Mouse (Mus musculus): ENCODE results near the gene Bud23. TPM values are rescaled to one million over a fixed set of nuclear protein-coding genes. Genes with fewer than 3 reads are reported as not detected.
"Not testable (repeated sequence)": the region's sequence is repeated elsewhere in the genome, so short reads cannot be mapped to it uniquely, and the experiment has no call there.

Bud23 gene
- polyA plus RNA-seq (2016; fragmentation: Nextera tagmentation; extraction: Ambion mirVana), result 145 and 154 TPM in 2 replicates

DNA sequence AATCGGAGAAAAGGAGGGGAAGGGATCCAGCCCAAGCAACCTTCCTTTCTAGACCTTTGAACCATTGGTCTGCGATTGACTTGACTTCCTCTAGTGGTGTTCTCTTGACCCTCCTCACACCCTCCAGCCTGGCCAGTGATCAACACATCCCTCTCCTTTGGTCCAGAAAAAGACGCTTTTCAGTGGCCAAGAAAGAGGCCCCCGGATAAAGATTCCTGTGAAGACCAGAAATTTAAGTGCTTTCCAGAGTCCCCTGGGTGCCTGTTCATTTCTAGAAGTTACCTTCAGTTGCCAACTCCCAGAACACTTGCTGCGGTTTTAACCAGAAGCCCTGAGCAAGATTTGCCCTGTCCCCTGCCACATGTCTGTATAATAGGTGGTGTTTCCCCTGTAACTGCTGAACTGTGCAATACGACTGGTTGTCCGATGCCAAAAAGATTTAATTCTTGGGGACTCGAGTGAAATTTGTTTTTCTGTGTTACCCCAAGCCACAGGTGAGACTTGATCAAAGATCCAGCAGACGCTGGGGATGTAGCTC, at the start of gene Bud23:
Bud23 (minus strand) TSS at position 51 of the 538 bp plus-strand sequence.
- H3K27ac ChIP-seq, result peak within 1 kb of the TSS; percentile 60; the same call in 1 of the 2 replicates

DNA sequence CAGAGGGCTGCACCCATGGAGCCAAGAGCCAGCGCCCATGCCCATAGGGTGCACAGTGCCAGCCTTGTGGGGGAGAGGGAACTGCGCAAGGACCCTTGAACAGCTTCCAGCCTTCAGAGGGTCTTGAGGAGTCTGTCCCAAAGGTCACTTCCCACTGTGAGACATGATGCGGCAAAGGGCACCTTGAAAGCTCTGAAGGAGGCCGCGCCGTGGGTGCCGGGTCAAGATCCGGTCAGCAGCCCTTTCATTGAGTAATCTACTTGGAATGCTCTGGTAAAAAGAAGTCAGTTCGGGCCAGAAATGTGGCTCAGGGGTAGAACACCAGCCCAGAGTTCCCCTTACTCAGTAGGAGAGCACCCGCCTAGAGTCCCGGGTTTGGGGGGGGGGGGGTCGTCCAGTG, 49.0 kb upstream of the Bud23 start:
- ATAC-seq (ENCODE audit: insufficient number of reproducible peaks, insufficient read depth, low FRiP score, low TSS enrichment), result no peak
- Histone ChIP-seq H3K27ac (no peak overlapping the region), H3K4me1 (no peaks in the 10 kb centered on the region), H3K9me3 (no peaks in the 10 kb centered on the region), H3K4me2 (replicated peaks) (no peak overlapping the region), H3K27me3 (peaks cover 10% of the 10 kb centered on the region; the same call in 1 of the 2 replicates), H3K36me3 (no peaks in the 10 kb centered on the region), H3K9ac (no peak overlapping the region), H3K4me3 (no peak overlapping the region)
- WGBS, result 89% methylated on average over 12 of the region's 12 CpGs

More for the DNA sequence above, at the start of gene Bud23:
- peak within 1 kb of the TSS; percentile 93 for H3K4me2 ChIP-seq (replicated peaks)
- peak within 1 kb of the TSS; percentile 79 for H3K9ac ChIP-seq
- peaks cover 47% of the 10 kb centered on the region for H3K36me3 ChIP-seq
- not testable (repeated sequence) for H3K9me3 ChIP-seq; H3K27me3 ChIP-seq; ATAC-seq (ENCODE audit: insufficient number of reproducible peaks, insufficient read depth, low FRiP score, low TSS enrichment)
- peak within 1 kb of the TSS; percentile 94 for H3K4me3 ChIP-seq
- H3K4me1 ChIP-seq, result 0 out of 2 replicates have a peak, but pooled peaks cover 11% of the 10 kb centered on the region
- 80% methylated on average over 9 of the region's 9 CpGs for WGBS

DNA sequence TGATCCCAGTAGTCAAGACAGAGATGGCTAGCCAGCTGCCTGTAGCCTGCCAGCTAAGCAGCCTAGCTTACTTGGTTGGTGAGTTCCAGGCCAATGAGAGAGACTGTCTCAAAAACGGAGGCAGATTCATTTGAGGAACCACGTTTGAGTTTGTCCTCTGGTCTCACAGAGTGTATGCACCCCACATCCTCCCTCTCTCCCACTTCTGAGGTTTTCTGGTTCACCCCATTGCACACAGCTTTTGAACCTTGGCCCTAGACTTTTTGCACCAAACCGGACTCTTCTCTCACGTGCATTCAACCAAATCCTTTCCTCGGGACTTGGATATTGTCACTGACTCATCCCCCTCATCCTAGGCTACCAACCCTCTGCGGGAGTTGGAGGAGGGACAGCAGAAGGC, 45.2 kb upstream of the Bud23 start:
- Histone ChIP-seq H3K4me1 (peaks cover 13% of the 10 kb centered on the region), H3K4me2 (replicated peaks) (no peak overlapping the region), H3K9ac (no peak overlapping the region), H3K27me3 (peaks cover 43% of the 10 kb centered on the region), H3K4me3 (no peak overlapping the region), H3K36me3 (no peaks in the 10 kb centered on the region), H3K27ac (no peak overlapping the region), H3K9me3 (no peaks in the 10 kb centered on the region)
- 70% methylated on average over 6 of the region's 6 CpGs for WGBS
- ATAC-seq (ENCODE audit: insufficient number of reproducible peaks, insufficient read depth, low FRiP score, low TSS enrichment), result no peak

DNA sequence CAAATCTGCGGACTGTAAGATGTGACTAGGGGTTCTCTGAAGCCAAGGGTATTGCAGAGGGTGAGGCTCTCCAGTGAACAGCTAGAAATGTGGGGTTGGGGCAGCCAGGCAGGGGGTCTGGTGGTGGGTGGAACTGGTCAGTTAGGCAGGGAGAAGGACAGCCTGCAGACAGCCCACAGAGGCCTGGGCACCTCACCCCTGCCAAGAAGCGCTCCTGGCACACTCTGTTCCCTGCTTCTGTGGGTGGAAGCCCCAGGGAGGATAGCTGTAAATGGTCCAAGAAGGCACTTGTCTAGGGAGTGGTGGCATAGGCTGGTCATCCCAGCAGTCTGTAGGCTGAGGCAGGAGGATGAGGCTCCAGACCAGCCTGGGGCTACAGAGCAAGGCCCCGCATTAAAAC, 44.7 kb upstream of the Bud23 start:
- Histone ChIP-seq H3K27me3 (peaks cover 46% of the 10 kb centered on the region), H3K4me2 (replicated peaks) (no peak overlapping the region), H3K9ac (no peak overlapping the region), H3K9me3 (no peaks in the 10 kb centered on the region), H3K4me3 (no peak overlapping the region), H3K4me1 (peaks cover 13% of the 10 kb centered on the region), H3K36me3 (no peaks in the 10 kb centered on the region), H3K27ac (no peak overlapping the region)
- WGBS, result 88% methylated on average over 3 of the region's 3 CpGs
- no peak for ATAC-seq (ENCODE audit: insufficient number of reproducible peaks, insufficient read depth, low FRiP score, low TSS enrichment)

DNA sequence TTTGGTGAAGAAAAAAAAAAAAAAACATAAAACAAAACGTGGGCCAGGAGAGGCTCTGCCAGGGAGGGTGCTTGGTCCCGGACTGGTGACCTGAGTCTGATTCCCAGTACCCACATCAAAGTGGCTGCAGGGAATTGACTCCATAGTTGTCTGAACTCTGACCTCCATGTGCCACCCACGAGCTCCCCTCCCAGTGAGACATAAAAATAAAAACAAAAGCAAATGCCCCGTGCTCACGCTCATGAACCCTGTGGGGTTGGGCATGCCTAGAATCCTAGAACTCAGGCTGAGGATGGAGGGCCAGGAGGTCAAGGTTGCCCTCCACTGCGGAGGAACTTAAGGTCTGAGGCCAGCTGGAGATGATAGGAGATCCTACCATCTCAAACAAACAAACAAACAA, 44.3 kb upstream of the Bud23 start:
- ATAC-seq (ENCODE audit: insufficient number of reproducible peaks, insufficient read depth, low FRiP score, low TSS enrichment), result no peak
- no peak overlapping the region for H3K4me3 ChIP-seq
- H3K9me3 ChIP-seq, result no peaks in the 10 kb centered on the region
- peaks cover 46% of the 10 kb centered on the region for H3K27me3 ChIP-seq
- no peak overlapping the region for H3K4me2 ChIP-seq (replicated peaks)
- H3K9ac ChIP-seq, result no peak overlapping the region
- no peak overlapping the region for H3K27ac ChIP-seq
- H3K36me3 ChIP-seq, result no peaks in the 10 kb centered on the region
- 54% methylated on average over 6 of the region's 6 CpGs for WGBS
- H3K4me1 ChIP-seq, result peaks cover 13% of the 10 kb centered on the region

DNA sequence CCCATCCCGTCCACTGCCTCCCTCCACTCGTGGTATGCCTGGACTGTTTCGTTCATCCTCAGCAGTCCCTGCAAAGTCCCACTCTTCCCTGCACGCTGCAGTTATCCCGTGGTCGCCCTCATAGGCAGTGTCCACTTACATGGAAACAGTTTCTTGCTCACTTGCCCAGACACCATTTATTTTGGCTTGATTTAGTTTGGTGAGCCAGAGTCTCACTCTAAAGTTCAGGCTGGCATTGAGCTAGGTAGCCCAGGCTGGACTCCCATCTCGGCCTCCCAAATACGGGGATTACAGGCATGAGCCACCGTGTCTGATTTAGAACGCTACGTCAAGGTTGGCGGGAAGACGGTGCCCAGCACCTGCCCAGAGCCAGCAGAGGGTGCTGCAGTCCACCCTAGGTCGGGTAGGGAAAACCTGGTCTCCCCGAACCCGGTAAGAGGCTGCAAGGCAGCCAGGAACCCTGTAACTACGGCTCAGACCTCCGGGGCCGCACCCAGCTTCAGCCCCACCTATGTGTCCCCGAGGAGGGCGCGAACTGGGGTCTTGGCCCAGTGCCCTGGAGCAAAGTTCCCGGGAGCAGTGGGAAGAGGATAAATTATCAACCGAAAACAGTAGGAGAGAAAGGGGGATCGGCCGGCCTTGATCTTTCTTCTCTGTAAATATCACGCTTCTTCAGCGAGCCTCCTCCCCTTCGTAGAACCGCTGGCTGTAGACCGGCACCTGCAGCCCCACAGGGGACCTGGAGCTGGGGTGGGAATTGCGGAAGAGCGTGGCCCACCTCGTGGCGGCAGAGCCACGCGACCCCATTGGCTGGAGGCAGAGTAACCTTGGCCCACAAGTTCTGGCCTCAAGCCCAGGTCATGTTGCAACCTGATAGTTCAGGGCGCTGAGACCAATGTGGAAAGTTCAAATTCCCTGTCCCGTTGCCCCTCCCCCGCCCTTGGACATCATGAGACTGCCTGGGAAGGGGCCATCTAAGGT, 43.1 kb upstream of the Bud23 start:
- no peak overlapping the region for H3K9ac ChIP-seq
- WGBS, result 6% methylated on average over 40 of the region's 40 CpGs

DNA sequence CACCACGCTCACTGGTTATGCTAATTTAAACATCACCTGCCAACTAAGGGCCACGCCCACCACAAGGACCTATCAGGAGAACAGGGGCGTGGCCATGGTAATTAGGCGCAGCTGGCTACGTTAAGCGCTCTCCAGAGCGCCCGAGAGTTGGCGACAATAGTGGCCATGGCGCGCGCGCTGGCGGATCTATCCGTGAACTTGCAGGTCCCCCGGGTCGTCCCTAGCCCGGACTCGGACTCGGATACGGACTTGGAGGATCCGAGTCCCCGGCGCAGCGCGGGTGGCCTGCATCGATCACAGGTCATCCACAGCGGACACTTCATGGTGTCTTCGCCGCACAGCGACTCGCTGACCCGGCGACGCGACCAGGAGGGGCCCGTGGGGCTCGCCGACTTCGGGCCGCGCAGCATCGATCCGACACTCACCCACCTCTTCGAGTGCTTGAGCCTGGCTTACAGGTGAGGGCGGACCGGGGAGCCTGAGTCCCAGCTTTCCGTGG, 42.0 kb upstream of the Bud23 start:
- H3K4me3 ChIP-seq, result peak overlapping the region; percentile 53
- WGBS, result under 1% methylated on average over 48 of the region's 48 CpGs

More for the DNA sequence above, 43.1 kb upstream of the Bud23 start:
- ATAC-seq (ENCODE audit: insufficient number of reproducible peaks, insufficient read depth, low FRiP score, low TSS enrichment), result 0 out of 2 replicates have a peak, but pooled peaks have one; percentile 23
- H3K36me3 ChIP-seq, result no peaks in the 10 kb centered on the region
- peak overlapping the region; percentile 53 for H3K4me3 ChIP-seq
- H3K27me3 ChIP-seq, result peaks cover 43% of the 10 kb centered on the region
- no peaks in the 10 kb centered on the region for H3K9me3 ChIP-seq
- H3K4me1 ChIP-seq, result peaks cover 13% of the 10 kb centered on the region
- H3K4me2 ChIP-seq (replicated peaks), result peak overlapping the region; percentile 95
- H3K27ac ChIP-seq, result no peak overlapping the region

DNA sequence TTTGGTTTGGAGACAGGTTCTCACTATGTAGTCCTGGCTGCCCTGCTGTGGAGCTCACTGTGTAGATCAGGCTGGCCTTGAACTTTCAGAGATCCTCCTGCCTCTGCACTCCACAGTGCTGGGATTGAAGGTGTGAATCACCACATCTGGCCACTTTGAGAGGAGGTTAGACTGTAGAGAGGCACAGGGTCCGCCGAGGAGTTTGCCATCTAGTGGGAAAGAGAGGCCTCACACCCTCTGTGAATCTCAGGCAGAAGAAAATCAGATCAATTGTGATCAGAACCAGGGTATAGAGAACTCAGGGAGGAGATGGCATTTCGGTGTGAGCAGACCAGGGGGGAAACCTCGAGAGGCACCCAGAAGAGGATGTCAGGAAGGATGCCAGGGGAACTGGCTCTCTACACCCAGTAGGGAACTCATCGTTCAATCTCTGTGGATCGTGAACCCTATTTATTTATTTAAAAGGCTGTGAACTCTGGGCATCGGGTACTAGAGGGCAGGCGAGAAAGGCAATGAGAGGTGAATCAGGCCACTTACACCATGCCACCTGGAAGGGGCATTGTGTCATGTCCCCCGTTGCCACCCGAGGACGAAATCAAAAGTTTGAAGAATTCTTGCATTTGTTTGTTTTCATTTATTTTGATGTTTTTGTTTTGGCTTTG, 39.4 kb upstream of the Bud23 start:
- WGBS, result 63% methylated on average over 11 of the region's 11 CpGs

More for the DNA sequence above, 42.0 kb upstream of the Bud23 start:
- Histone ChIP-seq H3K36me3 (no peaks in the 10 kb centered on the region), H3K4me1 (peaks cover 13% of the 10 kb centered on the region), H3K9ac (peak overlapping the region; percentile 55; the same call in 1 of the 2 replicates), H3K27me3 (peaks cover 43% of the 10 kb centered on the region), H3K9me3 (no peaks in the 10 kb centered on the region), H3K4me2 (replicated peaks) (peak overlapping the region; percentile 95), H3K27ac (no peak overlapping the region)
- peak; percentile 59 for ATAC-seq (ENCODE audit: insufficient number of reproducible peaks, insufficient read depth, low FRiP score, low TSS enrichment)

DNA sequence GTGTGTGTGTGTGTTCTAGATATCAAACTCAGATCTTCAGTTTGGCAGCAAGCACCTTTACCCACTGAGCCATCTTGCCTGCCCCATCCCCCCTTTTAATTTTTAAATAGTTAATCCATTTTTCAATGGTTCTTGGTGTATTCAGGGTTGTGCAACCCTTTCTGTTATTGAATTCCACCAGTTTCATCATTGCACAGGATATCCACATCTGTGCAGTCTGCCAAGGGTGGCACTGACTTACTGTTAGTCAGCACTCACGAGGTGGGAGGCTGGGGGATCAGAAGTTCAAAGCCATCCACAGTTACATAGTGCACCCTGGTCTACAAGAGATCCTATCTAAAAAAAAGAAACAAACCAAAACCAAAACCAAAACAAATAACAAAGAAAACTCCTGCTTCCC, 36.2 kb upstream of the Bud23 start:
- WGBS, result 63% methylated on average over 1 of the region's 1 CpGs
- H3K27ac ChIP-seq, result no peak overlapping the region
- H3K36me3 ChIP-seq, result no peaks in the 10 kb centered on the region
- H3K9ac ChIP-seq, result no peak overlapping the region
- H3K4me2 ChIP-seq (replicated peaks), result no peak overlapping the region
- H3K27me3 ChIP-seq, result peaks cover 11% of the 10 kb centered on the region
- H3K4me3 ChIP-seq, result no peak overlapping the region
- no peak for ATAC-seq (ENCODE audit: insufficient number of reproducible peaks, insufficient read depth, low FRiP score, low TSS enrichment)
- H3K4me1 ChIP-seq, result no peaks in the 10 kb centered on the region
- H3K9me3 ChIP-seq, result no peaks in the 10 kb centered on the region

More for the DNA sequence above, 39.4 kb upstream of the Bud23 start:
- Histone ChIP-seq H3K27me3 (peaks cover 39% of the 10 kb centered on the region), H3K4me1 (peaks cover 13% of the 10 kb centered on the region), H3K4me3 (no peak overlapping the region), H3K9ac (no peak overlapping the region), H3K36me3 (no peaks in the 10 kb centered on the region), H3K9me3 (no peaks in the 10 kb centered on the region), H3K27ac (no peak overlapping the region), H3K4me2 (replicated peaks) (no peak overlapping the region)
- no peak for ATAC-seq (ENCODE audit: insufficient number of reproducible peaks, insufficient read depth, low FRiP score, low TSS enrichment)

DNA sequence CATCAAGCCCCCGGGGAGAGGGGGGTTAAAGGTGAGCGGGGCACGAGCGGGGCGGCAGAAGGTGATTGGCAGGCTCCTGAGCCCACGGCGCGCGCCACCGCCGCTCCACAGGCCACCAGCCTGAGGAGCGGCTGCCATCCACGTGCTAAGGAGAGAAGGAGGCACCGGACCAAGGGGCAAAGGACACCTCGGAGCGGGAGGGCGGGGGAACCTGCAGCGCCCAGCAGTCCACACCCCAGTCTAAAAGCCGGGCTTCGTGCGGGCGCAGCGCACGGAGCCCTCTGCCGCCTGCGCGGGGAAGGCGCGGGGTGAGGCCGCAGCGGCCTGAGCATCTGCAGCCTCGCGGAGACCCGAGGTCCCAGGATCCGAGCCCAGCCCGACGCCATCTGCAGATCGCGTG, 24.9 kb upstream of the Bud23 start, which contains the start of gene Mlxipl:
Mlxipl (plus strand) TSS at position 238 of the 400 bp plus-strand sequence.
- H3K36me3 ChIP-seq, result no peaks in the 10 kb centered on the region
- peak within 1 kb of the TSS; percentile 29; the same call in 1 of the 2 replicates for H3K9ac ChIP-seq
- H3K27ac ChIP-seq, result no peak within 1 kb of the TSS
- H3K27me3 ChIP-seq, result peaks cover 40% of the 10 kb centered on the region
- 0 out of 2 replicates have a peak, but pooled peaks cover 14% of the 10 kb centered on the region for H3K4me1 ChIP-seq
- no peaks in the 10 kb centered on the region for H3K9me3 ChIP-seq
- WGBS, result 3% methylated on average over 37 of the region's 39 CpGs
- H3K4me3 ChIP-seq, result peak within 1 kb of the TSS; percentile 26
- ATAC-seq (ENCODE audit: insufficient number of reproducible peaks, insufficient read depth, low FRiP score, low TSS enrichment), result no peak
- peak within 1 kb of the TSS; percentile 50 for H3K4me2 ChIP-seq (replicated peaks)

DNA sequence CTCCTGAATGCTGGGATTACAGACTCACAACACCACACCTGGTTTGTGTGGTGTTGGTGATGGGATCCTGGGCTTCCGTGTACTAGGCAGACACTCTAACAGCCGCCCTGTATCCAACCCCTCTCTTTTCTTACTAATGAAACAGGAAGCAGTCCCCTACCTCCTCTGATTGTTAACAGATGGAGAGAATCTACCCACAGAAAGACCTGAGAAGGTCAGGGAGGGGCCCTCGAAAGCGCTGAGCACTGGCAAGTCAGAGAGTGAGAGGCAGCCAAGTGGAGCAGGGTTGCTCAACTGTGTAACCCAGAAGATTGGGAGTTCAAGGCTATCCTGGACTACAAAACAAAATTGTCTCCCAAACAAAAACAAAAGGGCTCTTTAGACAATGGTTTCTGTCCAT, 22.1 kb upstream of the Bud23 start:
- Histone ChIP-seq H3K4me3 (no peak overlapping the region), H3K4me1 (0 out of 2 replicates have a peak, but pooled peaks cover 14% of the 10 kb centered on the region), H3K36me3 (no peaks in the 10 kb centered on the region), H3K27ac (no peak overlapping the region), H3K9ac (no peak overlapping the region), H3K9me3 (no peaks in the 10 kb centered on the region), H3K27me3 (peaks cover 30% of the 10 kb centered on the region), H3K4me2 (replicated peaks) (no peak overlapping the region)
- no peak for ATAC-seq (ENCODE audit: insufficient number of reproducible peaks, insufficient read depth, low FRiP score, low TSS enrichment)
- WGBS, result 21% methylated on average over 4 of the region's 4 CpGs
